Comparison of ENCODE assay signal across 7 mouse cellular contexts in genomic region chr2:105311414-105311813, GRCm38 (mm10).
DNase-seq lines count a peak whose midpoint lies in the region; ATAC-seq and TF ChIP-seq lines count a peak whose summit lies in the region.

No protein-coding gene starts in this region.

- H3K4me3 ChIP-seq in liver, embryonic 14.5 days (ENCODE audit: insufficient read depth in 1 of 2, low read depth in 2 of 2, low read length in 2 of 2), result no peak overlapping the region
- no peak overlapping the region for H3K4me3 ChIP-seq in forebrain, embryonic 16.5 days (replicated peaks; ENCODE audit: low read length)

- no peaks in the 10 kb centered on the region for H3K27me3 ChIP-seq in liver, embryonic 14.5 days (ENCODE audit: control insufficient read depth, insufficient read depth, low read length)
- H3K27me3 ChIP-seq in forebrain, embryonic 16.5 days (replicated peaks; ENCODE audit: control insufficient read depth, insufficient read depth, low read length), result peaks cover 5% of the 10 kb centered on the region; the same call in 1 of the 2 replicates

- no peak for ATAC-seq in liver, embryonic 14.5 days (ENCODE audit: insufficient read depth)
- ATAC-seq in forebrain, embryonic 16.5 days, result no peak

- H3K4me1 ChIP-seq in liver, embryonic 14.5 days (replicated peaks; ENCODE audit: control insufficient read depth in 2 of 2, insufficient read depth in 2 of 2, low read length in 1 of 2), result no peaks in the 10 kb centered on the region
- no peaks in the 10 kb centered on the region for H3K4me1 ChIP-seq in forebrain, embryonic 16.5 days (replicated peaks; ENCODE audit: control insufficient read depth, insufficient read depth, low read length)

- no peak overlapping the region for H3K4me2 ChIP-seq in liver, embryonic 14.5 days (ENCODE audit: low read depth)
- H3K4me2 ChIP-seq in forebrain, embryonic 16.5 days (ENCODE audit: low read length), result no peak overlapping the region

- no peaks in the 10 kb centered on the region for H3K9me3 ChIP-seq in liver, embryonic 14.5 days (ENCODE audit: control insufficient read depth, low read length)
- no peaks in the 10 kb centered on the region for H3K9me3 ChIP-seq in forebrain, embryonic 16.5 days (ENCODE audit: control insufficient read depth, low read length)

- peak; percentile 18 for DNase-seq in layer of hippocampus, adult 11-12 months (ENCODE audit: low spot score)
- no peak for DNase-seq in layer of hippocampus, adult 8-10 months (ENCODE audit: low spot score in 2 of 2)
- DNase-seq in ES-CJ7 (ENCODE audit: low read depth, low spot score), result peak; percentile 57
- peak; percentile 57 for DNase-seq in ZHBTc4 (ENCODE audit: low read depth, low spot score)
- no peak for DNase-seq in liver, embryonic 14.5 days (ENCODE audit: low read depth in 3 of 3, low spot score in 3 of 3)
- DNase-seq in urinary bladder, adult 18-20 months (ENCODE audit: low spot score in 2 of 2), result no peak

- peak; percentile 59 for TF ChIP-seq CTCF in liver, embryonic 14.5 days (IDR thresholded peaks at IDR 0.05; ENCODE audit: low read depth)

- H3K36me3 ChIP-seq in liver, embryonic 14.5 days (replicated peaks; ENCODE audit: control insufficient read depth, insufficient read depth, low read depth), result no peaks in the 10 kb centered on the region
- no peaks in the 10 kb centered on the region for H3K36me3 ChIP-seq in forebrain, embryonic 16.5 days (ENCODE audit: control insufficient read depth, insufficient read depth)

- H3K27ac ChIP-seq in liver, embryonic 14.5 days, result no peak overlapping the region
- no peak overlapping the region for H3K27ac ChIP-seq in forebrain, embryonic 16.5 days (ENCODE audit: low read length)

- no peak for TF ChIP-seq EP300 in liver, embryonic 14.5 days (IDR thresholded peaks at IDR 0.05; ENCODE audit: low read depth)

- H3K9ac ChIP-seq in liver, embryonic 14.5 days (replicated peaks), result no peak overlapping the region
- H3K9ac ChIP-seq in forebrain, embryonic 16.5 days (replicated peaks; ENCODE audit: low read depth, low read length), result no peak overlapping the region

- WGBS in liver, embryonic 14.5 days (ENCODE audit: insufficient replicate concordance), result 39% methylated on average over 13 of the region's 13 CpGs
- 49% methylated on average over 13 of the region's 13 CpGs for WGBS in forebrain, embryonic 16.5 days

Comparison
In these comparisons a context has a peak if more than half of its experiments do, and no peak if none do; other contexts are left out.
1. DNase-seq: peak in layer of hippocampus, adult 11-12 months (single experiment), ES-CJ7 (single experiment) and ZHBTc4 (single experiment); none in layer of hippocampus, adult 8-10 months (0 of 2), liver, embryonic 14.5 days (0 of 3) and urinary bladder, adult 18-20 months (0 of 2).